13 mouse cellular contexts compared by ENCODE assay signal in the genomic region with DNA sequence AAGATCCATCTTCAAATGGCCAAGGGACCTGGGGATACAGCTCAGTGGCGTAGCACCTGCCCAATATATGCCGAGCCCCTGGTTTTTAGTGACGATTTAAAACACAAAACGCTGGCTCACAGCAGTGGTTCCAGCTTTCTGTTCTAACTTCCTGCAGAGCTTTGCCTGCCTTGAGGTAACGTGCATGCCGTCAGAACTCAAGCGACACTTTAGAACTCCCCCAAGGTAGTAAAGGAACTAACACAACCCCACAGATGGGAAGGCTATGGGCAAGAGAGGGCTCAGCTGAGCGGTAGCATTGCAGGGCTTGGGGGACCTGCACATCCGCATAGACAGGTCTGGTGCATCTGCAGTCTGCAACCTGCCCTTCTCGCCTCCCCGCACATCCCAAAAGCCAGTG.
DNase-seq lines count a peak whose midpoint lies in the region; ATAC-seq and TF ChIP-seq lines count a peak whose summit lies in the region.
"Had no signal": no experiment of that assay in that cellular context is flagged by ENCODE, and none has a peak within 500 bp of the region (broad histone marks: within the 10 kb centered on the region; RNA-seq: fewer than 3 reads in every experiment).

No protein-coding gene starts in this region.

- no peak for DNase-seq in gastrocnemius, adult 2 months
- DNase-seq in gastrocnemius, postnatal 10 days = no peak
- DNase-seq in lung, postnatal 25 days (ENCODE audit: low spot score) = no peak
- peak; percentile 79 for DNase-seq in thymus, postnatal 0 days (ENCODE audit: low spot score)
- DNase-seq in frontal cortex, adult 2 months (ENCODE audit: extremely low spot score in 1 of 2, low spot score in 1 of 2) = no peak
- DNase-seq in Muller cell, postnatal 12 days (ENCODE audit: inconsistent ontology term) = no peak
- DNase-seq: adrenal gland, postnatal 36 days; cerebellum, postnatal 14 days; gastrocnemius, postnatal 14 days had no signal

- H3K4me1 ChIP-seq in lung, embryonic 15.5 days = peaks cover 12% of the 10 kb centered on the region; the same call in 1 of the 2 replicates
- H3K4me1 ChIP-seq in limb, embryonic 15.5 days = peaks cover 12% of the 10 kb centered on the region

- H3K9me3 ChIP-seq in lung, embryonic 15.5 days = no peaks in the 10 kb centered on the region
- no peaks in the 10 kb centered on the region for H3K9me3 ChIP-seq in limb, embryonic 15.5 days

- no peak for TF ChIP-seq CTCF in gastrocnemius, adult 2 months (IDR thresholded peaks at IDR 0.05)

- peak overlapping the region; percentile 45; the same call in 1 of the 2 replicates for H3K4me2 ChIP-seq in lung, embryonic 15.5 days
- peak overlapping the region; percentile 17 for H3K4me2 ChIP-seq in limb, embryonic 15.5 days
- H3K4me2 ChIP-seq: hindbrain, embryonic 14.5 days had no signal

- no peaks in the 10 kb centered on the region for H3K27me3 ChIP-seq in lung, embryonic 15.5 days
- no peaks in the 10 kb centered on the region for H3K27me3 ChIP-seq in limb, embryonic 15.5 days
- H3K27me3 ChIP-seq: Patski had no signal

- no peak overlapping the region for H3K9ac ChIP-seq in lung, embryonic 15.5 days
- H3K9ac ChIP-seq in limb, embryonic 15.5 days = no peak overlapping the region
- H3K9ac ChIP-seq: hindbrain, embryonic 14.5 days had no signal

- no peaks in the 10 kb centered on the region for H3K36me3 ChIP-seq in lung, embryonic 15.5 days
- no peaks in the 10 kb centered on the region for H3K36me3 ChIP-seq in limb, embryonic 15.5 days

- peak overlapping the region; percentile 66 for H3K4me3 ChIP-seq in gastrocnemius, adult 2 months
- no peak overlapping the region for H3K4me3 ChIP-seq in lung, embryonic 15.5 days
- no peak overlapping the region for H3K4me3 ChIP-seq in limb, embryonic 15.5 days

- H3K27ac ChIP-seq in gastrocnemius, adult 2 months = peak overlapping the region; percentile 75
- H3K27ac ChIP-seq in lung, embryonic 15.5 days = no peak overlapping the region
- H3K27ac ChIP-seq in limb, embryonic 15.5 days = peak overlapping the region; percentile 0; the same call in 1 of the 2 replicates
- H3K27ac ChIP-seq: hindbrain, embryonic 14.5 days had no signal

- WGBS in lung, embryonic 15.5 days = 79% methylated on average over 11 of the region's 11 CpGs
- WGBS in limb, embryonic 15.5 days = 45% methylated on average over 11 of the region's 11 CpGs

- no peak for ATAC-seq in lung, embryonic 15.5 days (ENCODE audit: borderline replicate concordance, extremely low read depth, low FRiP score, low TSS enrichment)
- ATAC-seq in limb, embryonic 15.5 days (ENCODE audit: insufficient number of reproducible peaks, low FRiP score, low TSS enrichment, low read depth) = no peak
- ATAC-seq: Patski had no signal

- intact Hi-C loops in gastrocnemius, adult 2 months (cut with DNase I) = no loop called here
